Mouse (Mus musculus) heart, embryonic 10.5 days (tissue): Measurements from ENCODE around the gene Gm10638. TPM values are rescaled to one million over a fixed set of nuclear protein-coding genes. Genes with fewer than 3 reads are reported as not detected.

Source experiments
- DNase-seq: peaks from one replicate; pipeline ENCODE4 v3.0.0-alpha.2; 2017; ENCODE audit warnings: low spot score
- H3K27ac ChIP-seq: fragments of 300-500 bp; sonication (generic); 2 replicates; pipeline ENCODE4 v1.5.1; 2016; ENCODE audit warnings: mild to moderate bottlenecking
- H3K27me3 ChIP-seq: fragments of 300-500 bp; sonication (generic); 2 replicates; pipeline ENCODE4 v1.6.1; 2016; ENCODE audit warnings: mild to moderate bottlenecking; ENCODE audit not compliant: poor library complexity, insufficient read depth, severe bottlenecking
- H3K36me3 ChIP-seq: fragments of 300-500 bp; sonication (generic); 2 replicates; pipeline ENCODE4 v1.6.1; 2016; ENCODE audit warnings: mild to moderate bottlenecking, moderate library complexity
- H3K4me1 ChIP-seq: fragments of 300-500 bp; sonication (generic); 2 replicates; pipeline ENCODE4 v1.6.1; 2016; ENCODE audit warnings: mild to moderate bottlenecking
- H3K4me3 ChIP-seq: fragments of 300-500 bp; sonication (generic); 2 replicates; pipeline ENCODE4 v1.5.1; 2016; ENCODE audit warnings: mild to moderate bottlenecking, moderate library complexity
- H3K9me3 ChIP-seq: fragments of 300-500 bp; sonication (generic); 2 replicates; pipeline ENCODE4 v1.6.1; 2016; ENCODE audit warnings: mild to moderate bottlenecking, moderate library complexity
- WGBS: fragments of 180-500 bp; shearing (Covaris S2); methylation state at CpG from one replicate; pipeline ENCODE4 v1.1.7; 2016; 5-methylcytosine and 5-hydroxymethylcytosine counted together
- polyA plus RNA-seq: library from polyadenylated mRNA; unstranded; fragments of >200 nt; fragmentation: Nextera tagmentation; extraction: Ambion mirVana; gene quantifications from 2 replicates; pipeline ENCODE4 v1.2.1, GENCODE M21; 2016

The Gm10638 gene
- polyA plus RNA-seq, 1 experiment from 2014 or later = 4.8 TPM

DNA sequence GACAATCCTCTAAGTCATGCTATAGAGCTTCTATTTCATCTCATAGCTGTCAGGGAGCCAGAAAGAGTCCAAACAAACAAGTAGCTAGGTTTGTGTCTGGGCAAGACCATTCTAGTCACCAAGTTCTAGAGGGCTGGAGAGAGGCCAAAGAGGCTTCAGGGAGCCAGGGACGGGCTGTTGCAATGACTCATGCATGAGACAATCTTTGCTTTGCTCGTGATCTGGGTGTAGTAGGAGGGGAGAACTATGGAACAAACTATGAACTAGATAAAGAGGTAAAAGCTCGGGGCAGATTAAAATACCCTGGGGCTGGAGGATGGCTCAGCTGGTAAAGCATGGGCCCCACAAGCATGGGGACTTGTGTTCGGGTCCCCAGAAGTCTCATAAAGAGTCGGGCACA is 23.0 kb downstream of the Gm10638 start:
- no peaks in the 10 kb centered on the region; the same call in 1 of the 2 replicates for H3K4me1 ChIP-seq
- no peak for DNase-seq
- WGBS = 65% methylated on average over 5 of the region's 5 CpGs
- H3K36me3 ChIP-seq = no peaks in the 10 kb centered on the region
- no peak overlapping the region for H3K4me3 ChIP-seq
- H3K27me3 ChIP-seq = no peaks in the 10 kb centered on the region
- no peaks in the 10 kb centered on the region for H3K9me3 ChIP-seq
- no peak overlapping the region for H3K27ac ChIP-seq

DNA sequence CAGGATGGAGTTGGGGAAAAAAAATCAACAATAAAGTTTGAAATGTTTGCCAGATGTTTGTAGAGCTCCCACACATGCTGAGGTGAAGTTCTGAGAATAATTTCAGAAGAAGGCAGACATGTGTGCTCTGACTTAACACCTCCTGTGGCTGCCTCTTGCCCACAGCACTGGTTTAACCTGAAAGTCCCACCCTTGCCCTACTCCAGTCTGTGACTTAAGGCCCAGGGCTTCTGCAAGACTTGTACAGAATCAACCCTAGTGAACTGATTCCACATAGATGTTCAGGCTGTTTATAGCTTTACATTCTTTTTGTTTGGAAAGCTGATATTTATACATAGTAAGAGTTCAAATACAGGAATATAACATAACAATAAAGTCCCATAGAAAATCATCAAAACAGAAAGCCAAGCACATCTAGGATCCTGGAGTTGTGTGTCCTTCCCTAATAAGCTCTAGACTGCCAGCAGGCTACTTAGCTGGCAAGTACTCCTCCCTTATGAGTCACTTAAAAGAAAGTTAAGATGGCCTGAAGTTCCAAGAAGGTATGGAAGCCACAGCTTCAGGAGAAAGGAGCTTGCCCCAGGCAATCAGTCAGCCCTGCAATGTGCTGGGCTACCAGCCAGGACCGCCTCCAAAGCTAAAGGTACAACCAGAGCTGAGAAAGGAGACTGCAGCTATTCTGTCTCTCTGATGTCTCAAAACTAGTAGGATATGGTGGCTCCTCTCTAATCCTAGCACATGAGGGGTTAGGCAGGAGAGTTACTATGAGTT is 24.6 kb downstream of the Gm10638 start:
- DNase-seq = no peak
- Histone ChIP-seq H3K27ac (no peak overlapping the region), H3K36me3 (no peaks in the 10 kb centered on the region), H3K4me1 (no peaks in the 10 kb centered on the region; the same call in 1 of the 2 replicates), H3K27me3 (no peaks in the 10 kb centered on the region), H3K9me3 (no peaks in the 10 kb centered on the region), H3K4me3 (no peak overlapping the region)
- 73% methylated on average over 1 of the region's 1 CpGs for WGBS

DNA sequence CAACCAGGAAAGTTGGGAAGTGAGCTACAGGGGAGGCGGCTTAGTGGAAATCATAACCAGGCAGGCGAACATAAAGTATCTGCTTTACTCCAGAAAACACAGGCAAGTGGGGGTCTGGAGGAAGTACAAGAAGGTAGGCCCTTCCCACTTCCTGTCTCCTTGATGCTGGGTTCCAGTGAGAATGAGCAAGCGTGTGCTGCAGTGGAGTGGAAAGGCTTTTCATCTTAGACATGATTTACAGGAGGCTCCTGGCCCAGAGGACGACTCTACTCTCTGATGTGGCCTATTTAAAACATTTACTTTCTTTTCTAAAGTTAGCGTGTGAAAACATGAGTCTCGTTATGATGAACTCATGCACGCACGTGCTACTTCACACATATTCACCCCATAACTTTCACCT is 33.7 kb downstream of the Gm10638 start:
- WGBS = 79% methylated on average over 8 of the region's 8 CpGs
- Histone ChIP-seq H3K27me3 (no peaks in the 10 kb centered on the region), H3K4me1 (no peaks in the 10 kb centered on the region), H3K9me3 (no peaks in the 10 kb centered on the region), H3K36me3 (no peaks in the 10 kb centered on the region), H3K27ac (no peak overlapping the region), H3K4me3 (no peak overlapping the region)
- DNase-seq = no peak

DNA sequence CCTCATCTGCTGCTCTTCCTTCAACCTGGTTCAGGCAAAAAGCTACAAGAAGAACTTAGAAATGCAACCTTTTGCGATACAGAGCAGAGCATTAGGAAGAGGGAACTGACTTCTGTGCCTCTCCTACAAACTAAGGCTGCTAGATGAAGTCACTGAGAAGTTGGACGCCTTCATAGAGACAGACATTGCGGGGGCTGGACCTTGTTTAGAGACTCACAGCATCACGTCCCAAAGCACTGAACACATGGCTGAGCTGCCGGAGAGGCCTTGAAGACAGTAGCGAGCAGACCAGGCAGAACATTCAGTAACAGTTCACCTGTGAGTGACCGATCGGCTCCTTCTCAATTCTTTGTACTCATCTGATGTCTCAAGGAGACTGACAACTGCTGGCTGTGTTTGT is 35.6 kb downstream of the Gm10638 start:
- Histone ChIP-seq H3K4me1 (peaks cover 2% of the 10 kb centered on the region), H3K27me3 (no peaks in the 10 kb centered on the region), H3K36me3 (no peaks in the 10 kb centered on the region), H3K4me3 (no peak overlapping the region), H3K9me3 (no peaks in the 10 kb centered on the region), H3K27ac (no peak overlapping the region)
- DNase-seq = no peak
- WGBS = 86% methylated on average over 8 of the region's 8 CpGs

DNA sequence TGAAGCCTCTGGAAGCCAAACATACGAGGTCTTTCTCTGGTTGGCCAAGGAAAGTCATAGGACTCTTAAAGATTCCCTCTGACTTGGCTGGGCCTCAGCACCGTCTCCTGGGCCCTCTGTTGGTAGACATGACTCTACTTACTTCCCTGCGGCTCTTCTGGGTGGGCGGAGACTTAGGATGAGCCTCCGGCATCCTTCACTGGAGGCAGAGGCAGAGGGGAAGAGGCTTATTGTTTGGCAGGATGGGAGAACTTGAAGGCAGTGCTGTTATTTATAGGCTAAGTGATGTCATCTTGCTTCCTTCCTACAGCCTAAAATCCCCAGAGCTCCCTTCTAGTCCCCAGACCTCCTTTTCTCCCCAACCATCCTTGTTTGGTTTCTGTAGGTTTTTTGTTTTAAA is 41.0 kb downstream of the Gm10638 start:
- H3K27me3 ChIP-seq = no peaks in the 10 kb centered on the region
- no peak overlapping the region for H3K27ac ChIP-seq
- peaks cover 20% of the 10 kb centered on the region for H3K4me1 ChIP-seq
- no peak for DNase-seq
- 35% methylated on average over 5 of the region's 5 CpGs for whole genome bisulfite sequencing
- H3K36me3 ChIP-seq = no peaks in the 10 kb centered on the region
- no peak overlapping the region for H3K4me3 ChIP-seq
- no peaks in the 10 kb centered on the region for H3K9me3 ChIP-seq

DNA sequence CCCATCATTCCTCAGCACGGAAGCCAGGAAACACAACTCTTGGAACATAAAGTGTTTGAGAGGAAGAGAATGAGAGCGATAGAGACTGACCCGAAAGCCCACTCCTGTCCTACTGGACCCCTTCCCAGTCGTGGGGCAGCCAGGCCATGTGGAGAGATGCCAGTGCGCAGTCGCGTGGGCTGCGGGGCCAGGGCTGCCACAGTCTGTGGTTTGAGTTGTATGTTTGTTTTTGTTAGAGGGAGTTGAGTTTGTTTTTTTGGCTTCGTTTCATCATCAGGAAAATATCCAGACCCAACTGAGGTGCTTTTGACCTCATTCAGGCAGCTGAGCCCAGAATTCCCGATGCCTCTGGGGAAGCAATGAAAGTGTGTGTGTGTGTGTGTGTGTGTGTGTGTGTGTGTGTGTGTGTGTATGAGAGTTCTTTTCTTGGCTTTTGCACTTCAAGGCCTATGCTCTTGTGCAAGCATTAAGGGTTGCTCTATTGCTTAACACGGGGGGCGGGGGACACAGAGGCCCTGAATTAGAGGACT is 42.5 kb downstream of the Gm10638 start:
- H3K27ac ChIP-seq = no peak overlapping the region
- H3K36me3 ChIP-seq = no peaks in the 10 kb centered on the region
- no peak overlapping the region for H3K4me3 ChIP-seq
- no peak for DNase-seq
- peaks cover 20% of the 10 kb centered on the region for H3K4me1 ChIP-seq
- 67% methylated on average over 12 of the region's 12 CpGs for WGBS
- no peaks in the 10 kb centered on the region for H3K27me3 ChIP-seq
- H3K9me3 ChIP-seq = no peaks in the 10 kb centered on the region

DNA sequence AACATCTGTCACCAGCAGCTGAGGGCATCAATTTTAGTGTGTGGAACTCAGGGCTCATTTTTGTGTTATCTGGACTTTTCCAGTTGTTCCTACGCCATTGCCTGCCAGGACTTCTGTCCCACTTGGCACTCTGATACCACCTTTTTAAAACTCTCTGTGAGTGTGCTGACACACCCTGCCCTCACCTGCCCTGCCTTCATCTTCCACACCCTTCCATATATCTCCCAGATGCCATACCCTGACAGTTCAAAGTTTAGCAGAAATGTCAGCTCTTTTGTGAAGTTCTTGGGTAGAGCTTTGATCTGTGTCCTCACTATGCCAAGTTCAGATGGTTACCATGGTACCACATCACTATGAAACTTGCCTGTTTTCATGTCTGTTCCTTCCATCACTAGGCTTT is 44.1 kb downstream of the Gm10638 start:
- DNase-seq = no peak
- no peak overlapping the region for H3K4me3 ChIP-seq
- 71% methylated on average over 1 of the region's 1 CpGs for whole genome bisulfite sequencing
- H3K36me3 ChIP-seq = no peaks in the 10 kb centered on the region
- H3K27me3 ChIP-seq = no peaks in the 10 kb centered on the region
- H3K27ac ChIP-seq = no peak overlapping the region
- no peaks in the 10 kb centered on the region for H3K9me3 ChIP-seq
- peaks cover 24% of the 10 kb centered on the region for H3K4me1 ChIP-seq

DNA sequence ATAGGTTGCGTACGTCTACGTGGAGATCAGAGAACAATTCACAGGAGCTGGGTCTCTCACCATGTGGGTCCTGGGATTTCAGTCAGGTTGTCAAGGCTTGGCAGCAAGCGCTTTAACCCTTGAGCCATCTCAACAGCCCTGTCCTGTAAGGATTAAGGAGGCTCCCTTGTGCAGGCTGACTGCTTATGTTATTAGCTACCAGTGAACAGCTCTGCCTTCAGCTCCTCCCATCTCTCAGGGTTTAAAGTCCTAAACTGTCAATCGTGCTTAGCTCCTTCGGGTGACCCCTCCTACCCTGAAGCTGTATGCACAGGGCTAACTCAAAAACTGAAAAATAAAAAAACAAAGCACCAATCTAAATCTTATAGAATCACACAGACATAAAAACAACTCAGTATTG is 46.0 kb downstream of the Gm10638 start:
- no peaks in the 10 kb centered on the region for H3K9me3 ChIP-seq
- H3K36me3 ChIP-seq = no peaks in the 10 kb centered on the region
- 79% methylated on average over 6 of the region's 6 CpGs for WGBS
- no peak overlapping the region for H3K4me3 ChIP-seq
- peaks cover 20% of the 10 kb centered on the region; the same call in 1 of the 2 replicates for H3K4me1 ChIP-seq
- H3K27me3 ChIP-seq = no peaks in the 10 kb centered on the region
- DNase-seq = no peak
- H3K27ac ChIP-seq = no peak overlapping the region

DNA sequence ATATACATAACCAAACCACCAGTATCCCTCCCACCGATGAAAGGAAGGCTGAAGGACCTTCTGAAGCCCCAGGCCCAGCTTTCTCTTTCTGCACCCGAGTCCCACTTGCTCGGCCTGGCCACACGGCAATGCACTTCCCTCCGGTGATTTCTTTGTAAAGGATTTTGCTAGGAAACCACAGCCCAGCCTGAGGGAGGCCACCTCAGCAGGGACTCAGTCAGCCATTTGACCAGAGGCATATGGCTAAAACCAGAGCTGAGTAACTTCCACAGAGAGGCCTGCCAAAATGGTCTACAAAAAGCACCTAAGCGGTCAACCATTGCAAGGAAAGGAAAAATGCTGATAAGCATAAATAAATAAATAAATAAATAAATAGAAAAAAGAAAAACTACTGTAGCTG is 49.2 kb downstream of the Gm10638 start:
- Histone ChIP-seq H3K27ac (no peak overlapping the region), H3K36me3 (no peaks in the 10 kb centered on the region), H3K27me3 (no peaks in the 10 kb centered on the region), H3K4me1 (peaks cover 5% of the 10 kb centered on the region; the same call in 1 of the 2 replicates), H3K9me3 (no peaks in the 10 kb centered on the region), H3K4me3 (no peak overlapping the region)
- no peak for DNase-seq
- 32% methylated on average over 6 of the region's 6 CpGs for whole genome bisulfite sequencing

Other genes with a start within 250 kb of the Gm10638 start
- not detected in 2 replicates for gene Abcc12, start 165.0 kb upstream of the Gm10638 start, polyA plus RNA-seq
- 58.1 and 66.4 TPM in 2 replicates for gene Lonp2, start 121.7 kb upstream of the Gm10638 start, polyA plus RNA-seq
- gene Siah1a, start 235 bp downstream of the Gm10638 start, polyA plus RNA-seq = 29.6 and 39.9 TPM in 2 replicates
- 6.6 and 9.9 TPM in 2 replicates for gene N4bp1, start 139.6 kb downstream of the Gm10638 start, polyA plus RNA-seq